Mouse (Mus musculus) cerebellum, adult 11 months (tissue): ENCODE measurements around the gene Fosb.
A peak's percentile ranks its signal among the peaks of the same experiment; 100 is the strongest.
"Not testable (repeated sequence)": the region's sequence is repeated elsewhere in the genome, so short reads cannot be mapped to it uniquely, and the experiment has no call there.

Source experiments
- DNase-seq: peaks from one replicate; pipeline ENCODE4 v3.0.0; 2022

The Fosb gene

DNA sequence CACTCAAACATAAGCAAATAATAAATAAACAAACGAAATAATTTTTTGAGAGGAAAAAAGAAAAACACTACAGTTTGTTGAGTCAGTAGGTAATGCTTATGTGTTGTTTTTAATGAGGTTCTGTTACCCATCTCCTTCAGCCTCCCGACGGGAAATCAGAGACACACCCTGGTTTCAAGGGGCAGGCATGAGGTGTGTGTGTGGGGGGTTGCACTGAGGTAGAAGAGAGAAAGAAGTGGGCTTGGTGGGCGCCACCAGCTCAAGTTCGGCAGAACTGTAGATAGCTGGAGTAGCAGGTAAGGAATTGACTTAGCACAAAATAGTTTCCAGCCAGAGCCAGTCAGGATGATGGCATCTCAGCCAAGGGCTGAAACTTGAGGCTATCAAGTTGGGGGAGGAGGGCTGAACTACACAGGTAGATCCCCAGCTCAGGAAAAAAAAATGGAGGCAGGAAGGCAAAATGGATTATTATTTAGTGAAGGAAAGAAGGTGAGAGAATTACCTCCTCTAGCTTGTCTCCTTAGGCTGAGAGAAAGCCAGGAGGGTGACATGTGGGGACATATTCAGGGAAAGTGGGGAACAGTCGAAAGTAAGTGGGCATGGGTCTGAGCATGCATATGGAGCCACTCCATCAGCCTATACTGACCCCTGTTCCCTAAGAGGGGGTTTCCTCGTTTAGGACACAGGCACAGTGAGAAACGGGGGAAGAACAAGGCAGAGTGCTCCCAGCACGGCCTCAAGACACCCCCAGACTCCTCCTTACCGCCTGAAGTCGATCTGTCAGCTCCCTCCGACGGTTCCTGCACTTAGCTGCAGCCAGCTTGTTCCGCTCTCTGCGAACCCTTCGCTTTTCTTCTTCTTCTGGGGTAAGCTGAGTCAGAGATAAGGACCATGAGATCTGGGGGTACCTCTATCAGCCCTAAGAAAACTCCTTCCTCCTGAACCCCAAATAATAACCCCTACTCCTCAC lies 3.8 kb downstream of the Fosb start:
- no peak for DNase-seq

DNA sequence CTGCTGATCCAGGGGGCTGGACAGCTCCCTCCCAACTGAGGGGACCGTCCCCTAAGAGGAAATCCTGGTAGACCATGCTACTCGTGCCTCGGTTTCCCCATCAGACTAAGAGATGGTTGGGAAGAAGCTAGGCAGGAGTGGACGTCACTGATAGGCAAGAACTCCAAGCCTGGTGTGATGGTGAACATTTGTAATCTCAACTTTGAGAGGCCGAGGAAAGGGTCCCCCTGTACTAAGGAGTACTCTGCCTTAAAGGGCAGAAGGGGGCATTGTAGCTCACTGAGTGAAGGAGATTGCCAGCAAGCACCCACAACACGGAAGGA lies 4.5 kb downstream of the Fosb start:
- DNase-seq, result no peak

DNA sequence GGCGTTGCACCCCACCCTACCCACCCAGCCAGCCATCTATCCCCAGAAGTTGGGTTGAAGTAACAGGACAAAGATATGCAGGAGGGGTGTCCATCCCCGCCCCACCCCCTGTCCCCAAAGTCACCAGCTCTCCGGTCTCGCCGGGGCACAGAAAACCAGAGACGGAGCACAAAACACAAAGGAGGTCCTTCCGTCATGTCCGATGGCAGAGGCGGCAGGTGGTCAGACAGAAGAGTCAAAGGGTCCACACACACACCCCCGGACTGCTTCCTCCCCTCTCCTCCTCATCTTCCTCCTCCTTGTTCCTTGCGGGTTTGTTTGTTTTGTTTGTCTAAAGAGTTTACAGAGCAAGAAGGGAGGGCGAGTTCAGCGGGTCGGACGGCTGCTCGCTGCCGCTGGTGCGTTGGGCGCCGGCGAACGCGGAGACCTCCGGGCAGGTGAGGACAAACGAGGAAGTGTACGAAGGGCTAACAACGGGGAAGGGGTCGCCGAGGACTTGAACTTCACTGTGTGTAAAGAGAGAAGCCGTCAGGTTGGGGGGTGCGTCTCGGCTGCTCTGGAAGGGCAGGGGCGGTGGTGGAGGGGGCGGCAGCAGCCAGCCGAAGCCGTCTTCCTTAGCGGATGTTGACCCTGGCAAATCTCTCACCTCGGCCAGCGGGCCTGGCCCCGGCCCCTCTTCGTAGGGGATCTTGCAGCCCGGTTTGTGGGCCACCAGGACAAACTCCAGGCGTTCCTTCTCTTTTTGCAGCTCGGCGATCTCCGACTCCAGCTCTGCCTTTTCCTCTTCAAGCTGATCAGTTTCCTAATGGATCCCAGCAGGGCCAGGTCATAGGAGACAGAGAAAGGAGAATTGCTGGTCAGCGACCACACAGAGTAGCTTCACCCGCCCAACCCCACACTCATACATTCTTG lies 5.1 kb downstream of the Fosb start:
- DNase-seq, result no peak

DNA sequence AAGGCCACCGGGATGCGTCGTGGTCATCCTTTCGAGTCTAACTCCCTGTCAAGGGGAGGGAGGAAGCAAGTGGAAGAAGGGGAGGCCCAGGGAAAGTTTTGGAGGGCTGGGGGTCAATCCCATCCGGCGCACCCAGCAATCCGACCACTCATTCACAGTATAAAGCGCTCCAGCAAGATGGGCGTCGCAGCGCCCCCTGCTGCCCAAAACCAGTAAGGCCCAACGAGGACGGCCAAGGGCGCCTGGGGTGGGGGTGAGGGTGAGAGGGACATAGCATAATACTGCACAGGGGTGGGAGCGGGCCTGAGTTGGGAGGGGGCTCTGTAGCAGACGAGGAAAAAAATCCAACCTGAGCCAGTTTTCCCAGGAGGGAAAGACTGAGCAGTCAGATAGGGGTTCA lies 6.1 kb downstream of the Fosb start:
- peak; percentile 80 for DNase-seq

DNA sequence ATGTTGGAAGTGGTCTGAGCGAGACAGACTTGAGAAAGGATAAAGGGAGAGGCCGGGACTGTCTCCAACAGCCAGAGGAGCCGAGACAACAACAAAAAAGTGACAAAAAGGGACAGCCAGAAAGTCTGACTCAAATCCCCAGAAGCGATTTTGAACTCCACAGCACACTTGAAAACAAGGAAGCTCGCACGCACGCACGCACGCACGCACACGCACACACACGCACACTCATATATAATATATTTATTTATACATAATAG lies 6.9 kb downstream of the Fosb start:
- DNase-seq, result no peak

DNA sequence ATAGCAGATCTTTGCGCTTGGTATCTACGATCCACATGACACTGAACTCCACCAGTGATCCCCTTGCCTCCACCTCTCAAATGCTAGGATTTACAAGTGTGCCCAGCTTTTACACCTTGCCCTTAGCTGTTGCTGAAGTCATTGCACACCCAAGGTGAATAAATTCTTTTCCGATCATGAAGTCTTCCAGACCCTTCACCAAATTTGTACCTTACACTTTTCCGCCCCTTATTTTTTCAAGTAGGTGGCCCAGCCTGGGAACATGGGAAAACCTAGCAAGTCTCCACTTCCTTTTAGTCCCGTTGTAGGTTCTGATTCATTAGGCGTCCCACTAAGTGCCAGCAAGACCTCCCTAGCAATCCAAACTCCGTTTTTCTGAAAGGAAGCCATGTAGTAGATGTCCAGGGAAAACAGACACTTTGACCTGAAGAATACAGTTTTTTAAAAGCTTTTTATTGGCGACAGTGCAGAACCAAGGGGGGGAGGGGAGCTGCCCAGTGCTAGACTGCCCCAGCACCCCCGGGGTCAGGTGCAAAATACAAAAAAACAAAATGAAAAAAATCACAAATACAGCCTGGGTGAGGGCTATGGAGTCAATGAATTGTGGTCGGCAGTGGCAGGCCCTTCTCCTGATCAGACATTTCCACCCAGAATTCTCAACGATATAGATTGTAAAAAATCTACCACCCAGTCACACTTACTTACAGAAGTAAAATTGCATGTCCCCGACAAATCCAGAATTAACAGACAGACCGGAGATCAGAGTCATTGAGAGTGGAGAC lies 7.4 kb downstream of the Fosb start:
- DNase-seq, result no peak

DNA sequence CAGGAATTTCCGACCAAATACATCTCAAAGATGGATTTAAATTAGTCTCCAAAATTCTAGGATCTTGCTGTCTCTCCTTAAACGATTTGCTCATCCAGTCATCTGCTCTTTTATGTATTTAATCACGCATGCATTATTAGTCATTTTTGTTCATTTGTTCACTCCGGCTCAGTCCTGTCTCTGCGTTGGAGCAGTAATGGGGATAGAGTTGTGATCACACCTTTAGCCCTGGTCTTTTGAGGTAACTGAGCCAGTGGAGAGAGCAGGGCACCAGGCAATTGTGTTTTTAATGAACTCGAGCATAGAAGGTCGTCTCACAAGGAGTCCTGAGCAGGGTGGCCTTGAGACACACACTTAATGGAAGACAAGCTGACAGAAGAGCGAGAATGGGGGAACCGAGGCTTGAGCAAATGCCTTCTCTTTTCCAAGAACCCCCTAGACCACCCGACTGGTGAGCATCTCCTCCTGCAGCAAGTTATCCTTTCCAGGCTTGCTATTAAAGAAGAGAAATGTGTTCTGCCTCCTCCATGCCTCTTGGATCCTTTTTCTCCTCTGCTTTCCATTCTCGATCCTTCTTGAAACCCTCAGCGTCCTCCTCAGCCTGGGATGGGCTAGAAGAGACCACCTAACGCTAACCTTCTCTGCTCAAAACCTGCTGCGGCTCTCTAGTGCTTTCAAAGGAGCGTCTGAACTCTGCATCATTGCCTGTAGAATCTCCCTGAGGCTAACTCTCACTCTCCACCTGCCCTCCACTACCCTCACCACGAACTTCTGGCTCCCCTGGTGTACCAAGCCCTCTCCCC lies 8.2 kb downstream of the Fosb start:
- no peak for DNase-seq

DNA sequence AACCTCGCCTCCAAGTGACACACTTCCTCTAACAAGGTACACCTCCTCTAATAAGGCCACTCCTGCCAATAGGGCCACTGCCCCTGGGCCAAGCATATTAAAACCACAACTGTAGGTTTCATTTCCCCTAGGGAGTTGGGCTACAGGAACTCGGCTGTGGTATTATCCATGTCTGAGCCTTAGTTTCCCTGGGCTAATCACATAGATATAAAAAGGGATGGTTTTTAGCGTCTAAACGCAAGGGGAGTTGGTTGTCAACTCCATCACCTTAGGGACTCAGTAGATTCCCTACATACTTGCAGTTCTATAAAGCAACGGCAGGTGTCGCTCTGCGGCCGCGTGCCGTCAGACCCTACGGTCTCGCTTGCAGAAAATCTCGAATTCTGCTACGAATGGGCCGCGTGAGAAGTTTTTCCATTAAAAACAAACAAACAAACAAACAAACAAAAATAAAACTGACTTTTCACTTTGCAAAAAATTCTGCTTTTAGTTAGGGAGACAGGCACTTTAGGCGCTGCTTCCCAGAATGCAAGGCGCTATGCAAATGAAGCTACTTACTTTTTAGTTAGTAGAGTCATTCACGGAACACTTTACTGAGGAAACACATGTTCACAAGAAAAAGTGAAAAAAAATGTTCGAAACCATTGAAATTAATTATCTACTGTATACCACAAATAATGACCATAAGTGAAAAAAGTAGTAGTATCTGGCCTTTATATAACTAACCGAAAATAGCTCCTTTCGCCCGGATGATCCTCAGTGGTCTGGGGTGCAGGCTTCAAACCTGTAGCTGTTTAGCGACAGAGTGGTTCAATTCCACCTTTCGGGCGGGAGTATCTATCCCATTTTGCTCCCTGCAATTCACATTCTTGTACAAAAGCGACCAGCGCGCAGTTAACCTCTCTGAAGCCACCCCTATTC lies 9.1 kb downstream of the Fosb start:
- peak; percentile 76 for DNase-seq

DNA sequence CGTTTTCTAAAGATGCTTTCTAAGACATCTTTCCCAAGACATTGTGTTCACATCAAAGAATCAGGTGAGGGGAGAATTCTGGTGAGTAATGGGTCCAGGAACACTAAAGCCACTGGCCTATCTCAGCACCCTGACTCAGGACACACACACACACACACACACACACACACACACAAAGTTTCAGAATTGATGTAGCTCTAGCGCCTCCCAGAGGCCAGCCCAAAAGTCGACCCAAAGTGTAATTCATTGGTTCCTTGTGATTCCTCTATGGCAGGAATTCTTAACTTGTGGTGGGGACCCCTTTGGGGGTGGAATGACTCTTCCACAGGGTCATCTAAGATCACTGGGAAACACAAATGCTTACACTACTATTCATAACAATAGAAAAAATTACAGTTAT lies 10.7 kb downstream of the Fosb start:
- DNase-seq, result no peak

DNA sequence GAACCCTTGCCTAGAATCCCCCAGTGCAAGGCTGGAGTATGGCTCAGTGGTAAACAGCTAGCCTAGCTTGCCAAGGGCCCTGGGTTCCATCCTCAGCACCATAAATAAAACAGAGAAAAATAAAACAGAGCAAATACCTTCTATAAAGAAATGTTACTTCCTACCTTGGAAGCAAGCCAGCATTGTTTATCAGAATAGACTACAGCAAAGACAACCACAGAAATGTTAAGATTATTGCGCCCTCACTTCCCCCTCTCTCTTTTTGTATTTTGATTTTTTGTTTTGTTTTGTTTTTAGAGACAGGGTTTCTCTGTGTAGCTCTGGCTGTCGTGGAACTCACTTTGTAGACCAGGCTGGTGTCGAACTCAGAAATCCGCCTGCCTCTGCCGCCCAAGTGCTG lies 12.1 kb downstream of the Fosb start:
- no peak for DNase-seq

DNA sequence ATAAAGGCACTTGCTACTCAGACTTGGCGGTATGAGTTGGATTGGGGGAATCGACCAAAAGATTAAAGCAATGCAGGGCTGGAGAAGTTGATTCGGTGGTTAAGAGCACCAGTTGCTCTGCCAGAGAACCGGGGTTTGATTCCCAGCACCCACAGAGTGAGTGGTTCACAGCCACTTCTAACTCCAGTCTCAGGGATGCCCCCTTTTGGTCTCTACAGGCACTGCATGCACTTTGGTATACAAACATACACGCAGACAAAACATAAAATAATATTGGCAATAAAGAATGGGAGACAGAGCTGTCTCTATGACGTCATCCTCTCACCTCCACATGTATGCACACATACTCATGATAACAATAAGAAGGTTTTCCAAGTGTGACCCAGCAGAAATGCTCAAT lies 12.8 kb downstream of the Fosb start:
- no peak for DNase-seq

DNA sequence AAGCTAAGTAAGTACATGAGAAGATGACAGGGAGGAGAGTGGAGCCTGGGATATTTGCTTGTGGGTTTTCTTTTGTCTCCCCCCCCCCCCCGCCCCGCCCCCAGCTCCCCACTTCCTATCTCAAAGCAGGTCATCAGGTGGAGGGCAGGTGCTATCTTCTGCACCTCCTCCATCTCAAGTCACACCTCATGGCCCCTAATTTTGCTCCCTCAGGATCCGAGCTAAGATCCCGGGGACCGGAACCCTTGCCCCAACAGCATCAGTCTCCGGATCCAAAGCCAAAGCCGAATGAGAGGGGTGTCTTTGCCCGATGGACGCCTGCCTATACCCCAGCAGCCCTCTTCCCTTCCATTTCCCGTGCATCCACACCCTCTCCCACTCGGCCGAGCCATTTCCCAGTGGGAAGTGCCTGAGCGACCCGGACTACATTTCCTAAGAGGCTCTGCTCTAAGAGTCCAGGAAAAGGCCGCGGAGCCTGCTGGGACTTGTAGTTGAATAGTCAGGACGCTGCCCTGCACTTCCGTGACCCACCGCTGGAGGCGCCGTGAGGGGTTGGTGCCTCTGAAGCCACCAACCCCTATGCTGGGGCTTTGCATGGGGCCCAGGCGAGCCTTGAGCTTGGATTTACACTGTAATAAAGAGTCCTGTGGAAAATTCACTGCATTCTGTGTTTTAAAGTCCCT lies 14.2 kb downstream of the Fosb start:
- peak; percentile 95 for DNase-seq

DNA sequence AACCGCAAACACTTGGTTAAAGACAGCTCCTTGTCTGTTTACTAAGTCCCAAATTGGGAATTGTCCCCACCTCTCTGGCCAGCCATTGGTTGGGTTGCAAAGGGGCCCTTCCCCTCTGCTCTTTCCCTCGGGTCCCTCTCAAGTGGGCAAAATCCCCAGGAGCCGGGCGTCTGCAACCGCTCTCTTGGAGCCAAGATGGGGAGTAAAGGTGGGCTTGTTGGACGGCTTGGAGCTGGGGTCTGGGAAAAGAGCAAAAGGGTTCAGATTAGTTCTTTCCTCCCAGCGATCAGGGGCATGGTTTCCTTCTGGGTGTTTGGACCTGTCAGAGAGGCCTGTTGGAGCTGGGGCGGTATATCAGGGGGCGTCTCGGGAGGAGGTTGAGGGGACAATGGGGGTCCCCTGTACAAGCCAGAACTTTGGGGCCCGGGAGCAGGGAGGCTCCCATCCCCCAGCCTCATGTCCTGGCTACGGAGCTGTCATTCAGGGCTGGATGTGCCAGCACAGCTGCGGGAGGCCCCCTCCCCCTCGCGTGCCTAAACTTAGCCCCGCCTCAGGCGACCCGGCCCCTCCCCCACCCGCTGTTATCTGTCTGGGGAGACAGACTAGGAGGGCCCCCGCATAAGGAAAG lies 18.8 kb downstream of the Fosb start:
- DNase-seq, result no peak

DNA sequence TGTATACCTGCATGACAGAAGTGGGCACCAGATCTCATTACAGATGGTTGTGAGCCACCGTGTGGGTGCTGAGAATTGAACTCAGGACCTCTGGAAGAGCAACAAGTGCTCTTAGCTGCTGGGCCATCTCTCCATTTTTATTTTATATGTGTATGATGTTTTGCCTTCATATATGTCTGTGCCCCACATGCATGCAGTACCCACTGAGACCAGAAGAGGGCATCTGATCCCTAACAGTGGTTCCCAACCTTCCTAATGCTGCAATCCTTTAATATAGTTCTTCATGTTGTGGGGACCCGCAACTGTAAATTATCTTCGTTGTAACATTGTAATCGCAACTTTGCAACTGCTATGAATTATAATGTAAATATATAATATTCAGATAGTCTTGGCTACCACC lies 25.1 kb downstream of the Fosb start:
- DNase-seq, result no peak

DNA sequence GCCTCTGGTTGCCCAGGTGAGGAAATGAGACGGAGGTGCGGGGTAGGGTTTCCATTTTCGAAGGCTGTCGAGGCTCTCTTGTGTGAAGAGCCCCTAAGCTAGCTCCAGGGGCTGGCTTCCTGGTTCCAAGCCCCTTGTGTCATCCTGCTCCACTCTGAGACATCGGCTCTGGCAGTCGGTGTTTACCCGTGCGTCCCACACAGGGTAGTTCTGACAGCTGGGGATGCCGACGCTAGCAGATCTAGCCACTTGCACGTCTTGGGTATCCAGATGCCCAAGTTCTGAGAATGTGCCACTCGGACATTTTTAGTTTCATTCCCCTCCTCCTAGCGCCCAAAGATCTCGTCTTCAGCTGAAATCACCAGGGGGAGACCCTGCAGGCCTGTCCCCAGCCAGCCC lies 26.4 kb downstream of the Fosb start:
- DNase-seq, result no peak

DNA sequence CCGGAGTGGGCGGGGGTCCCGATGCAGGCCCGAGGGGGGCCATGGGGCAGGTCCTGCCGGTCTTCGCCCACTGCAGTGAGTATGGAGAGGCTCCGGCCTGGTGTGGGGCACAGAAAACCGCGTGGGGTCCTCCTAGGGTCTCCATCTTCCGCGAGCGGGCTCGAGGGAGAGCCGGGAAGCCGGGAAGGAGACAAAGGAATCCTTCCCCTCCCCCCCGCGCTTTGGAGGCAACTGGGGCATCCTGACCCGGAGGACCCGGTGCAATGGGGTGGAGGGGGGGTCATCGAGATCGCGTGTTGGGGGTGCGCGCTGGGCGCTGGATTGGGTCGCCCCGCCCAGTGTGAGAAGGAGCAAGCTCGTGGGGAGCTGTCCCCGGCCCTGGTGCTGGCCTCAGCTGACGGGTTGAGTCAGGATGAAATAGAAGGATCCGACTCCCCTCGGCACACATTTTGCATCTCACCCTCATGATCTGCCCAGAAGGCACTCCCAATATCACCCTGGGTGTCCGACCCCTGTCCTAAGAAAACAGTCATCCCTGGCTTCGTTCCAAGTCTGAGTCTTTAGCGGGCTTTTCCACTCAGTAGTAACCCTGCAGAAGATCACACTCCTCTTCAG lies 27.0 kb downstream of the Fosb start:
- peak; percentile 67 for DNase-seq

DNA sequence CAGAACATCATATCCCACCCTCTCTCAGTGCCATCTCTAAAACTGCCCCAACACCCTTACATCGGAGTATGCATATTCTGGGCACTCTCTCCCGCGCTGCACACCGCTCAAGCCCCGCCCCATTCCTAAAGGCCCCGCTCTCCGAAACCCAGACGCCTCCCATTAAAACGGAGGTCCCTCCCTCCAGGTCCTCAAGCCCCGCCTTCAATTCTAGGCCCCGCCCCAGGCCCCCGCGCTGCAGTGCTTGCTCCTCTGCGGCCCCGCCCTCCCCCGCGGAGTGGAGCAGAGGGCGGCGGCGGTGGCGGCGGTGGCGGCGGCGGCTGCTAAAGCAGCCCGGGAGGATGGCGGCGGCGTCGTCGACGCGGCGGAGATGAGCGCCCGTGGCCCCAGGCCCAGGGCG lies 27.5 kb downstream of the Fosb start, which contains the start of gene Rtn2:
TSS of gene Rtn2 (plus strand) at position 240 of the 400 bp plus-strand sequence.
- peak; percentile 87 for DNase-seq

DNA sequence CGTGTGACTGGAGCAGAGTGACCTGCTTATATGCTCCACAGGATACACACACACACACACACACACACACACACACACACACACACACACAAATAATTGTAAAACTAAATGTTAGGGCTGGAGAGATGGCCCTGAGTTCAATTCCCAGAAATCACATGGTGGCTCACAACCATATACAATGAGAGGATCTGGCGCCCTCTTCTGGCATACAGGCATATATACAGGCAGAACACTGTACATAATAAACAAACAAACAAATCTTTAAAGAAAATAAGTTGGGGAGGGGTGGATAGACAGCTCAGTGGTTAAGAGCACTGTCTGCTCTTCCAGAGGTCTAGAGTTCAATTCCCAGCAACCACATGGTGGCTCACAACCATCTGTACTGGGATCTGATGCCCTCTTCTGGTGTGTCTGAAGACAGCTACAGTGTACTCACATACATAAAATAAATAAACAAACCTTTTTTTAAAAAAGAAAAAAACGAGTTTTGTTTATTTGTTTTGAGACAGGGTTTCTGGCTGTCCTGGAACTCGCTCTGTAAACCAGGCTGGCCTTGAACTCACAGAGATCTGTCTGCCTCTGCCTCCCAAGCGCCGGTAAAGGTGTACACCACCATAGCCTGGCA lies 28.1 kb downstream of the Fosb start:
- not testable (repeated sequence) for DNase-seq

DNA sequence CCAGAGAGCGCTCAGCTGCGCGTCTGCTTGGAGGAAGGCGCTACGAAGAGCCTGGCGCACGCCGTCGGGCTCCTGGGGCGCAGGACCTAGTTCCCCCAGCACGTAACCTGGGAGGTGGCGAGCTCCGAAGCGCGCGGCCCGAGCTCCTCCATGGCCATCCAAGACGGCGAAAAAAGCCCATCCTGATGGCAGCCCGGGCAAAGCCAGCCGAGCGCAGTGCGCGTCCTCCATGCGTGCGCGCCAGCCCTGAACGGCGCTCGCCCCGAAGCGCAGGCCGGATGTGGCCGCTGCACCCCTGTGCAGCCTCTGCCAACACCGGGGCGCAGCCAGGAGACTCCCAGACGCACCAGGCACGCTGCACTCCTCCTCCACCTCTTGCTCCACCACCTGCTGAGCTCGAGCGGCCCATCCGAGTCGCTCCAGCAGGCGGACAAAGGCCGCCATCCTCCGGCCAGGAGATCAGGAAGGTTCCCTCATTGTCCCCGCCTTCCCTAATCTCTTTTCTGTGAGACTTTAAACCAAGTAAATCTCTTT lies 30.2 kb downstream of the Fosb start, which contains the start of gene Ppm1n:
TSS of gene Ppm1n (minus strand) at position 484 of the 534 bp plus-strand sequence.
- no peak for DNase-seq
